Mouse (Mus musculus) heart, postnatal 36 days (tissue): Measurements from ENCODE around the gene Lpcat1. TPM values are rescaled to one million over a fixed set of nuclear protein-coding genes. Genes with fewer than 3 reads are reported as not detected.

Experiments used
- DNase-seq, 2 experiments: peaks; one replicate each; pipeline ENCODE4 v3.0.0; 2021 to 2022
- intact Hi-C: fragments of 180-260 bp; cut with DNase I; formaldehyde crosslinking; loops from one replicate; pipeline ENCODE4 v1.15.1; 2025
- total RNA-seq, 2 experiments: library from RNA; stranded (reverse); gene quantifications; 2 replicates each; pipeline ENCODE4 v1.2.3; 2021

Gene Lpcat1
- total RNA-seq, 2 experiments from 2014 or later, result 7.0 to 9.4 TPM

DNA sequence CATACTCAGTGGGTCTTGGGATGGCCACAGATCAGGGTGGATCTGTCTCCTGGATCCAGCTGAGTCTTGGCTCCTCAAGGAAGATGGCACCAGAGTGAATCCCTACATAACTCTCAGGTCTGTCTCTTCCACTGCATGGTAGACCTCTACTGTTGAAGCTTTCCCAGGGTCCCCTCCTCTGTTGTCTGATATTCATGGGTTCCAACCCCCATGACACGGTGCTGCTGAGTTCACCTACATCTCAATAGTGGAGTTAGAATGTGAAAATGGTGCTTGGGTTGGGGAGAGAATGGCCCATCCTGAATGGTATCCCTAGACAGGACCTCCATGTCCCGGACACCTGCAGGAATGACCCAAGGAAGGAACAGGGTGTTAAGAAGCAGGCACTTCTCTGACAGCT is 6.7 kb downstream of the Lpcat1 start:
- DNase-seq, result no peak
- intact Hi-C loops, result no loop called here

- intact Hi-C loops, result no loop called here
- no peak for DNase-seq
Observed at GRCm38 (mm10) chr13:73474163-73474562, 7.2 kb downstream of the Lpcat1 start.

- intact Hi-C loops, result no loop called here
Observed at GRCm38 (mm10) chr13:73475058-73475980, 8.3 kb downstream of the Lpcat1 start.

GRCm38 (mm10) chr13:73476259-73476658 is 9.3 kb downstream of the Lpcat1 start:
- intact Hi-C loops, result no loop called here
- no peak for DNase-seq

More at GRCm38 (mm10) chr13:73475058-73475980, 8.3 kb downstream of the Lpcat1 start:
- no peak for DNase-seq

GRCm38 (mm10) chr13:73476796-73477195 is 9.8 kb downstream of the Lpcat1 start:
- intact Hi-C loops, result no loop called here
- no peak for DNase-seq

GRCm38 (mm10) chr13:73477841-73478240 is 10.8 kb downstream of the Lpcat1 start:
- intact Hi-C loops, result no loop called here
- no peak for DNase-seq

DNA sequence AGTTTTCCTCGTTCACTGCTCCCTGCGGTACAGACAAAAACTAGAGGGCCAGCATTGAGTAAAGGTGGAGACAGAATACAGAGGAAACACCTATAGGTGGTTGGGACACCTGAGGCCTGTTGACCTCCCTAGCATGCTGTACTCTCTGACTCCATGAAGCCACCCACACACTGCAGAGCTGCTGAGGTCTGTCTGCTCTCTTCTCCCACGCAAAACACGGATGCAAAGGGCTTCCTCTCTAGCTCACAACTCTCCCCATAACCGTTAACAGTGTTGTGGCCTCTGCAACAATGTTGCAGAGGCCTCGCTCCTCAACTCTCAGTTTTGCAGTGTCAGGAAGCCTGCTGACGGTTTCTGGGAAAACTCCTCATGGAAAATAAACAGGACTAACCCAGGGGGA is 15.5 kb downstream of the Lpcat1 start:
- intact Hi-C loops, result no loop called here
- no peak for DNase-seq

- intact Hi-C loops, result no loop called here
- no peak for DNase-seq
Observed at GRCm38 (mm10) chr13:73483331-73483730, 16.3 kb downstream of the Lpcat1 start.

GRCm38 (mm10) chr13:73484171-73484570 is 17.2 kb downstream of the Lpcat1 start:
- DNase-seq, result no peak
- intact Hi-C loops, result no loop called here

- no peak for DNase-seq
- intact Hi-C loops, result no loop called here
Observed at GRCm38 (mm10) chr13:73488105-73488504, 21.1 kb downstream of the Lpcat1 start.

DNA sequence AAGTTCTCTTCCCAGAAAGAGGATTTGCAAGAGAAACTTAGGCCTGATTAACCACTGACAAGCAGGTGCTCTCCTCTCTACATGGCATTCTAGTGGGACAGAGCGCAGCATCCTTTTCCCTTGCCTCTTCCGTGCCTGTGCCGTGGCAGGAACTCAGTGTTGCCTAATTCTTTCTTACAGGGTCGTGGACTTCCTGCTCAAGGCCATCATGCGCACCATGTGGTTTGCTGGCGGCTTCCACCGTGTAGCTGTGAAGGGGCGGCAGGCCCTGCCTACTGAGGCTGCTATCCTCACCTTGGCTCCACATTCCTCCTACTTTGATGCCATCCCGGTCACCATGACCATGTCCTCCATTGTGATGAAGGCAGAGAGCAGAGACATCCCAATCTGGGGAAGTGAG is 21.7 kb downstream of the Lpcat1 start:
- DNase-seq, result no peak
- intact Hi-C loops, result no loop called here

GRCm38 (mm10) chr13:73489986-73490385 is 23.0 kb downstream of the Lpcat1 start:
- intact Hi-C loops, result no loop called here
- DNase-seq, result no peak

- intact Hi-C loops, result no loop called here
Observed at GRCm38 (mm10) chr13:73490564-73491170, 23.7 kb downstream of the Lpcat1 start.

GRCm38 (mm10) chr13:73493183-73493582 is 26.2 kb downstream of the Lpcat1 start:
- intact Hi-C loops, result no loop called here

More at GRCm38 (mm10) chr13:73490564-73491170, 23.7 kb downstream of the Lpcat1 start:
- DNase-seq, result no peak

GRCm38 (mm10) chr13:73494528-73494927 is 27.5 kb downstream of the Lpcat1 start:
- DNase-seq, result no peak
- intact Hi-C loops, result no loop called here

More at GRCm38 (mm10) chr13:73493183-73493582, 26.2 kb downstream of the Lpcat1 start:
- DNase-seq, result no peak

- intact Hi-C loops, result no loop called here
- DNase-seq, result no peak
Observed at GRCm38 (mm10) chr13:73496137-73496536, 29.1 kb downstream of the Lpcat1 start.

DNA sequence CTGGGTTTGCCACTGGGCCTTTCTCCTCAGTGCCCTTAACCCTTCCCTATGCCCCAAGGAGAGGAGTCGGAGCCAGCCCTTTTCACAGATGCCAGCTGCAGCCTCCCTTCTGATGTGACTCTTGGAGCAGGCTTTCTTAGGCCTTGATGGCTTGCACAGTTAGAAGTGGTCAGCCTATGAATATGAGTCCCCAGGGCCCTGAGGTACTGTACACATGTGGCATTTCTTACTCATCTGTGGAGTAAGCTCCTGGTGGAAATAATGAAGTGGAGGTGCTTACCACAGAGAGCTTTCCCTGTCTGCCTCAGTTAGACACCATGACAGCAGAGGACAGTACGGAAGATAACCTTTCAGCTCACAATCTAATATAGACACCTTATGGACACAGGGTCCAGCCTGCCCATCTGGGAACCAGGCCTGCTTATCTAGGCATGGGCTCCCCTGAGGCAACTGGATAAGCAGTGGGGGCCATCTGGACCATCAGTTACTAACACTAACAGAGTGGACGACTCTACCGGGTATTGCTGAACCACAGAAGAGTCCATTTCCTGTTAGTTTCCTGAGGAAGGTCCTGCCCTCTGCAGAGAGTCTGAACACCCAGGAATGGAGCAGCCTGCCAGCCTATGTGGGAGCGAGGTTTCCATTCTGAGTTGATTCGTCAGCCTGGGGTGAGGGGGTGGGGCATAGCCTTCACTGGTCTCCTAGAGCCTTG is 33.1 kb downstream of the Lpcat1 start:
- intact Hi-C loops, result loop anchor here (5.0 kb wide), 1 partner anchor 33 kb away; the partner anchor contains the start of gene Lpcat1
- no peak for DNase-seq

- intact Hi-C loops, result loop anchor here (5.0 kb wide), 1 partner anchor 35 kb away; the partner anchor contains the start of gene Lpcat1
- no peak for DNase-seq
Observed at GRCm38 (mm10) chr13:73502719-73503118, 35.7 kb downstream of the Lpcat1 start.

- DNase-seq, result peak; percentile 80 to 85
- intact Hi-C loops, result loop anchor here (1.0 kb wide), 1 partner anchor 80 kb away; no protein-coding TSS in a partner anchor
Observed at GRCm38 (mm10) chr13:73505686-73506467, 38.9 kb downstream of the Lpcat1 start.
